ENCODE assay signal across 11 mouse cellular contexts in genomic region chr2:68935721-68936294, GRCm38 (mm10).
A peak's percentile ranks its signal among the peaks of the same experiment; 100 is the strongest.
DNase-seq lines count a peak whose midpoint lies in the region; ATAC-seq and TF ChIP-seq lines count a peak whose summit lies in the region.
"Had no signal": no experiment of that assay in that cellular context is flagged by ENCODE, and none has a peak within 500 bp of the region (broad histone marks: within the 10 kb centered on the region; RNA-seq: fewer than 3 reads in every experiment).

No protein-coding gene starts in this region.

- H3K27ac ChIP-seq in heart, embryonic 12.5 days (ENCODE audit: poor library complexity, severe bottlenecking) = no peak overlapping the region
- no peak overlapping the region for H3K27ac ChIP-seq in kidney, postnatal 0 days
- H3K27ac ChIP-seq in stomach, embryonic 16.5 days (ENCODE audit: low read length) = peak overlapping the region; percentile 67; the same call in 1 of the 2 replicates
- H3K27ac ChIP-seq: midbrain, embryonic 13.5 days had no signal

- no peak for DNase-seq in heart, postnatal 25 days (ENCODE audit: low spot score)
- DNase-seq in thymus, postnatal 25 days = peak; percentile 39
- DNase-seq in thymus, postnatal 0 days (ENCODE audit: low spot score) = no peak
- DNase-seq in kidney, postnatal 0 days (ENCODE audit: low spot score) = no peak
- DNase-seq in cerebellum, postnatal 25 days = no peak
- no peak for DNase-seq in cerebellum, postnatal 10 days
- DNase-seq: gastrocnemius, postnatal 10 days; spleen, adult 18-20 months had no signal

- WGBS in heart, embryonic 12.5 days = 68% methylated on average over 2 of the region's 2 CpGs
- 70% methylated on average over 2 of the region's 2 CpGs for WGBS in kidney, postnatal 0 days
- WGBS in stomach, embryonic 16.5 days = 56% methylated on average over 2 of the region's 2 CpGs

- H3K4me1 ChIP-seq in heart, embryonic 12.5 days (replicated peaks) = peaks cover 37% of the 10 kb centered on the region
- H3K4me1 ChIP-seq in kidney, postnatal 0 days (replicated peaks; ENCODE audit: insufficient read depth, low read length) = 0 out of 2 replicates have a peak, but pooled peaks cover 3% of the 10 kb centered on the region
- H3K4me1 ChIP-seq in stomach, embryonic 16.5 days (ENCODE audit: control insufficient read depth, insufficient read depth, low read length) = peaks cover 15% of the 10 kb centered on the region; the same call in 1 of the 2 replicates

- intact Hi-C loops in heart, postnatal 25 days (cut with DNase I) = loop anchor here (5.0 kb wide), 1 partner anchor 74 kb away; the partner anchor contains the start of gene Cers6

- H3K4me2 ChIP-seq in heart, embryonic 12.5 days = no peak overlapping the region
- no peak overlapping the region for H3K4me2 ChIP-seq in kidney, postnatal 0 days (ENCODE audit: low read length)
- no peak overlapping the region for H3K4me2 ChIP-seq in stomach, embryonic 16.5 days (ENCODE audit: low read depth, low read length)
- H3K4me2 ChIP-seq: midbrain, embryonic 13.5 days had no signal

- no peak overlapping the region for H3K4me3 ChIP-seq in heart, embryonic 12.5 days
- no peak overlapping the region for H3K4me3 ChIP-seq in kidney, postnatal 0 days (replicated peaks; ENCODE audit: low read depth, low read length)
- H3K4me3 ChIP-seq in stomach, embryonic 16.5 days (replicated peaks; ENCODE audit: low read length) = no peak overlapping the region
- H3K4me3 ChIP-seq: midbrain, embryonic 13.5 days had no signal

- peak; percentile 58 for ATAC-seq in heart, embryonic 12.5 days (ENCODE audit: insufficient number of reproducible peaks, low FRiP score)
- peak; percentile 57 for ATAC-seq in kidney, postnatal 0 days (replicated peaks; ENCODE audit: low FRiP score, low read depth)
- peak; percentile 22; the same call in 1 of the 2 replicates for ATAC-seq in stomach, embryonic 16.5 days (ENCODE audit: insufficient read depth, low FRiP score)
- ATAC-seq: midbrain, embryonic 13.5 days had no signal

- TF ChIP-seq CTCF in kidney, postnatal 0 days (IDR thresholded peaks at IDR 0.05; ENCODE audit: low read depth) = no peak

- H3K27me3 ChIP-seq in heart, embryonic 12.5 days (replicated peaks) = no peaks in the 10 kb centered on the region
- no peaks in the 10 kb centered on the region for H3K27me3 ChIP-seq in kidney, postnatal 0 days (ENCODE audit: insufficient read depth, low read length)
- no peaks in the 10 kb centered on the region for H3K27me3 ChIP-seq in stomach, embryonic 16.5 days (ENCODE audit: control insufficient read depth, insufficient read depth, low read length)
- H3K27me3 ChIP-seq: midbrain, embryonic 13.5 days had no signal

- H3K9ac ChIP-seq in heart, embryonic 12.5 days = no peak overlapping the region
- H3K9ac ChIP-seq in kidney, postnatal 0 days (ENCODE audit: low read depth, low read length) = no peak overlapping the region
- no peak overlapping the region for H3K9ac ChIP-seq in stomach, embryonic 16.5 days (ENCODE audit: low read length)
- H3K9ac ChIP-seq: midbrain, embryonic 13.5 days had no signal

- H3K9me3 ChIP-seq in heart, embryonic 12.5 days (replicated peaks) = no peaks in the 10 kb centered on the region; the same call in 1 of the 2 replicates
- H3K9me3 ChIP-seq in kidney, postnatal 0 days (replicated peaks; ENCODE audit: low read length) = no peaks in the 10 kb centered on the region
- no peaks in the 10 kb centered on the region for H3K9me3 ChIP-seq in stomach, embryonic 16.5 days (replicated peaks; ENCODE audit: control insufficient read depth, low read length)
- H3K9me3 ChIP-seq: midbrain, embryonic 13.5 days had no signal

- H3K36me3 ChIP-seq in heart, embryonic 12.5 days = peaks cover 5% of the 10 kb centered on the region; the same call in 1 of the 2 replicates
- H3K36me3 ChIP-seq in kidney, postnatal 0 days (ENCODE audit: insufficient read depth, low read length) = no peaks in the 10 kb centered on the region; the same call in 1 of the 2 replicates
- no peaks in the 10 kb centered on the region for H3K36me3 ChIP-seq in stomach, embryonic 16.5 days (ENCODE audit: control insufficient read depth, insufficient read depth, low read length)
